ENCODE assay signal across 25 mouse cellular contexts in the genomic region with DNA sequence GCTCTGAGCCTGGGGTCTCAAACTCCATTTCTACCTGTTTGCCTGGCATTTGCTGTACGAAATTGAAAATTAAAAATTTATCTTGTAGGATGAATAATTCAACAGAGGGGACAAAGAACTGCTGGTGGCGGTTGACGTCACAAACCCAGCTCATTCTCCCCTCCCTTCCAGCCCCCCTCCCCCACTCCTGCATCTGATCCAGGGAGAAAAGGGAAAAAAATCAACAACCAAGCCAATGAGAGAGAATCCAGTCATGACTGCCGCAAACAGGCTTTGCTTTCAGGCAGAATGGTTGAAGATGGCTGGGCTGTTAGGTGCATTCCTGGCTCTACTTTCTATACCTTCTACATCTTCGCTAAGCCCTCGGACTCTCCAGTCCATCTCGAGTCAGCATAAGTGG. TPM values are rescaled to one million over a fixed set of nuclear protein-coding genes. Genes with fewer than 3 reads are reported as not detected.
DNase-seq lines count a peak whose midpoint lies in the region; ATAC-seq and TF ChIP-seq lines count a peak whose summit lies in the region.
"Had no signal": no experiment of that assay in that cellular context is flagged by ENCODE, and none has a peak within 500 bp of the region (broad histone marks: within the 10 kb centered on the region; RNA-seq: fewer than 3 reads in every experiment).

No protein-coding gene starts in this region.

- TF ChIP-seq CTCF in testis, adult 2 months (IDR thresholded peaks at IDR 0.05; ENCODE audit: control insufficient read depth, insufficient read depth, insufficient replicate concordance, low read depth, low read length), result no peak

- DNase-seq in hindbrain, embryonic 14.5 days (ENCODE audit: low spot score), result no peak
- no peak for DNase-seq in hindbrain, embryonic 10.5 days (ENCODE audit: low spot score)
- peak; percentile 61 for DNase-seq in midbrain, embryonic 14.5 days
- DNase-seq in midbrain, embryonic 11.5 days (ENCODE audit: low spot score, missing footprints), result no peak
- no peak for DNase-seq in testis, postnatal 10 days (ENCODE audit: low spot score)
- DNase-seq in left cerebral cortex, postnatal 4 days, result no peak
- DNase-seq: adrenal gland, postnatal 14 days; cerebellum, adult 18-20 months; cerebellum, adult 9-11 months; cerebellum, postnatal 36 days; gastrocnemius, postnatal 10 days; heart, adult 2 months; heart, postnatal 14 days had no signal

- no peaks in the 10 kb centered on the region for H3K36me3 ChIP-seq in hindbrain, embryonic 14.5 days (replicated peaks; ENCODE audit: control insufficient read depth, insufficient read depth)
- no peaks in the 10 kb centered on the region for H3K36me3 ChIP-seq in hindbrain, embryonic 10.5 days
- H3K36me3 ChIP-seq in midbrain, embryonic 14.5 days (ENCODE audit: control insufficient read depth, insufficient read depth, low read length), result no peaks in the 10 kb centered on the region
- no peaks in the 10 kb centered on the region for H3K36me3 ChIP-seq in midbrain, embryonic 11.5 days (ENCODE audit: control insufficient read depth, insufficient read depth, low read length)
- no peaks in the 10 kb centered on the region for H3K36me3 ChIP-seq in testis, adult 2 months (ENCODE audit: control insufficient read depth, insufficient read depth, low read length)
- H3K36me3 ChIP-seq: embryonic facial prominence, embryonic 13.5 days; forebrain, embryonic 12.5 days; heart, embryonic 15.5 days had no signal

- H3K9me3 ChIP-seq in hindbrain, embryonic 14.5 days (ENCODE audit: control insufficient read depth, low read length), result no peaks in the 10 kb centered on the region
- H3K9me3 ChIP-seq in hindbrain, embryonic 10.5 days, result no peaks in the 10 kb centered on the region
- H3K9me3 ChIP-seq in midbrain, embryonic 14.5 days (ENCODE audit: control insufficient read depth, low read length), result no peaks in the 10 kb centered on the region
- H3K9me3 ChIP-seq in midbrain, embryonic 11.5 days (ENCODE audit: control insufficient read depth, low read length), result no peaks in the 10 kb centered on the region
- H3K9me3 ChIP-seq: embryonic facial prominence, embryonic 13.5 days; forebrain, embryonic 12.5 days; heart, embryonic 15.5 days had no signal

- H3K4me1 ChIP-seq in hindbrain, embryonic 14.5 days (replicated peaks; ENCODE audit: control insufficient read depth, insufficient read depth, low read length), result no peaks in the 10 kb centered on the region
- H3K4me1 ChIP-seq in hindbrain, embryonic 10.5 days (replicated peaks), result peaks cover 22% of the 10 kb centered on the region
- H3K4me1 ChIP-seq in midbrain, embryonic 14.5 days (ENCODE audit: control insufficient read depth, insufficient read depth, low read length), result 0 out of 2 replicates have a peak, but pooled peaks cover 5% of the 10 kb centered on the region
- H3K4me1 ChIP-seq in midbrain, embryonic 11.5 days (ENCODE audit: control insufficient read depth, insufficient read depth, low read length), result peaks cover 4% of the 10 kb centered on the region; the same call in 1 of the 2 replicates
- peaks cover 5% of the 10 kb centered on the region; the same call in 1 of the 2 replicates for H3K4me1 ChIP-seq in testis, adult 2 months (ENCODE audit: control insufficient read depth, insufficient read depth, low read length)

- TF ChIP-seq POLR2A in testis, adult 2 months (IDR thresholded peaks at IDR 0.05; ENCODE audit: control insufficient read depth, low read depth, low read length), result no peak

- 0 out of 2 replicates have a peak overlapping the region, but pooled peaks have one; percentile 38 for H3K27ac ChIP-seq in hindbrain, embryonic 14.5 days
- no peak overlapping the region for H3K27ac ChIP-seq in hindbrain, embryonic 10.5 days
- H3K27ac ChIP-seq in midbrain, embryonic 14.5 days (replicated peaks; ENCODE audit: low read depth, low read length), result peak overlapping the region; percentile 14
- H3K27ac ChIP-seq in midbrain, embryonic 11.5 days (ENCODE audit: low read depth, low read length), result no peak overlapping the region
- no peak overlapping the region for H3K27ac ChIP-seq in testis, adult 2 months (ENCODE audit: control insufficient read depth, insufficient read depth, low read depth, low read length)
- H3K27ac ChIP-seq: embryonic facial prominence, embryonic 13.5 days; forebrain, embryonic 12.5 days; heart, adult 2 months; heart, embryonic 15.5 days had no signal

- ATAC-seq in hindbrain, embryonic 14.5 days (ENCODE audit: low FRiP score), result no peak
- no peak for ATAC-seq in midbrain, embryonic 14.5 days (ENCODE audit: low FRiP score, low TSS enrichment)
- no peak for ATAC-seq in midbrain, embryonic 11.5 days (ENCODE audit: low FRiP score)
- ATAC-seq: forebrain, embryonic 16.5 days had no signal

- no peak overlapping the region for H3K4me2 ChIP-seq in hindbrain, embryonic 14.5 days (replicated peaks)
- no peak overlapping the region for H3K4me2 ChIP-seq in midbrain, embryonic 14.5 days (ENCODE audit: low read length)
- H3K4me2 ChIP-seq in midbrain, embryonic 11.5 days, result no peak overlapping the region
- H3K4me2 ChIP-seq: embryonic facial prominence, embryonic 13.5 days; forebrain, embryonic 12.5 days; heart, embryonic 11.5 days; heart, embryonic 15.5 days had no signal

- H3K9ac ChIP-seq in hindbrain, embryonic 14.5 days, result no peak overlapping the region
- no peak overlapping the region for H3K9ac ChIP-seq in midbrain, embryonic 14.5 days (replicated peaks; ENCODE audit: low read length)
- H3K9ac ChIP-seq in midbrain, embryonic 11.5 days (ENCODE audit: low read length), result no peak overlapping the region
- H3K9ac ChIP-seq: embryonic facial prominence, embryonic 13.5 days; forebrain, embryonic 12.5 days; heart, embryonic 15.5 days had no signal

- H3K27me3 ChIP-seq in hindbrain, embryonic 14.5 days (ENCODE audit: control insufficient read depth, insufficient read depth, low read length), result no peaks in the 10 kb centered on the region
- no peaks in the 10 kb centered on the region for H3K27me3 ChIP-seq in hindbrain, embryonic 10.5 days (ENCODE audit: insufficient read depth, poor library complexity, severe bottlenecking)
- H3K27me3 ChIP-seq in midbrain, embryonic 14.5 days (ENCODE audit: control insufficient read depth, insufficient read depth, low read length), result no peaks in the 10 kb centered on the region
- H3K27me3 ChIP-seq in midbrain, embryonic 11.5 days (ENCODE audit: control insufficient read depth, insufficient read depth, low read length), result no peaks in the 10 kb centered on the region
- no peaks in the 10 kb centered on the region for H3K27me3 ChIP-seq in testis, adult 2 months (ENCODE audit: control insufficient read depth, insufficient read depth, low read length)
- H3K27me3 ChIP-seq: embryonic facial prominence, embryonic 13.5 days; forebrain, embryonic 12.5 days; heart, embryonic 15.5 days had no signal

- H3K4me3 ChIP-seq in hindbrain, embryonic 14.5 days (replicated peaks; ENCODE audit: low read length), result no peak overlapping the region
- H3K4me3 ChIP-seq in hindbrain, embryonic 10.5 days, result no peak overlapping the region
- H3K4me3 ChIP-seq in midbrain, embryonic 14.5 days (replicated peaks; ENCODE audit: low read depth, low read length), result no peak overlapping the region
- H3K4me3 ChIP-seq in midbrain, embryonic 11.5 days (ENCODE audit: low read depth, low read length), result no peak overlapping the region
- H3K4me3 ChIP-seq in testis, adult 2 months (ENCODE audit: control insufficient read depth, low read depth, low read length), result peak overlapping the region; percentile 11
- H3K4me3 ChIP-seq: embryonic facial prominence, embryonic 13.5 days; forebrain, embryonic 12.5 days; heart, adult 2 months; heart, embryonic 15.5 days had no signal

- 68% methylated on average over 7 of the region's 7 CpGs for whole genome bisulfite sequencing in hindbrain, embryonic 14.5 days
- WGBS in hindbrain, embryonic 10.5 days, result 81% methylated on average over 7 of the region's 7 CpGs
- 56% methylated on average over 7 of the region's 7 CpGs for WGBS in midbrain, embryonic 14.5 days
- WGBS in midbrain, embryonic 11.5 days, result 75% methylated on average over 7 of the region's 7 CpGs

- intact Hi-C loops in left cerebral cortex, postnatal 4 days (cut with DNase I), result no loop called here

RNA-seq across cellular contexts. Expression of a gene that starts 6.1 kb away (rescaled TPM):
- polyA plus RNA-seq in hindbrain, embryonic 14.5 days (2014; fragmentation: Nextera tagmentation; extraction: Ambion mirVana), result not detected in 2 replicates
- polyA plus RNA-seq in hindbrain, embryonic 10.5 days (2016; fragmentation: Nextera tagmentation; extraction: Ambion mirVana), result not detected in 2 replicates
- polyA plus RNA-seq in midbrain, embryonic 14.5 days (2014; fragmentation: Nextera tagmentation; extraction: Ambion mirVana), result not detected in 2 replicates
- polyA plus RNA-seq in midbrain, embryonic 11.5 days (2014; fragmentation: Nextera tagmentation; extraction: Ambion mirVana), result not detected in 2 replicates
- polyA plus RNA-seq in testis, adult 2 months (2012; rRNA removed), result not detected in 2 replicates
- not detected for total RNA-seq in left cerebral cortex, postnatal 4 days (2021)
- total RNA-seq: adrenal gland, adult 18-20 months; adrenal gland, postnatal 14 days; gastrocnemius, postnatal 10 days; heart, adult 2 months; heart, postnatal 14 days; hematopoietic stem cell, adult 5-6 weeks; MEL had no signal
- polyA plus RNA-seq: C2C12; embryonic facial prominence, embryonic 13.5 days; forebrain, embryonic 12.5 days; forebrain, embryonic 16.5 days; frontal cortex, adult 2 months; gonadal fat pad, adult 2 months; heart, adult 2 months; heart, embryonic 11.5 days; heart, embryonic 15.5 days had no signal

RNA-seq across cellular contexts. Expression of a gene that starts 11.6 kb away (rescaled TPM):
- polyA plus RNA-seq in hindbrain, embryonic 14.5 days (2014; fragmentation: Nextera tagmentation; extraction: Ambion mirVana), result 19.5 and 20.2 TPM in 2 replicates
- 33.9 and 35.9 TPM in 2 replicates for polyA plus RNA-seq in hindbrain, embryonic 10.5 days (2016; fragmentation: Nextera tagmentation; extraction: Ambion mirVana)
- 15.4 and 21.7 TPM in 2 replicates for polyA plus RNA-seq in midbrain, embryonic 14.5 days (2014; fragmentation: Nextera tagmentation; extraction: Ambion mirVana)
- 30.5 and 33.4 TPM in 2 replicates for polyA plus RNA-seq in midbrain, embryonic 11.5 days (2014; fragmentation: Nextera tagmentation; extraction: Ambion mirVana)
- polyA plus RNA-seq in testis, adult 2 months (2012; rRNA removed), result 54.5 and 57.4 TPM in 2 replicates
- 10 to 100 TPM; 27.3 to 28.3 TPM for total RNA-seq in left cerebral cortex, postnatal 4 days (2021)

RNA-seq across cellular contexts. Expression of a gene that starts 31.3 kb away (rescaled TPM):
- 39.9 and 43.0 TPM in 2 replicates for polyA plus RNA-seq in hindbrain, embryonic 14.5 days (2014; fragmentation: Nextera tagmentation; extraction: Ambion mirVana)
- 28.1 and 31.7 TPM in 2 replicates for polyA plus RNA-seq in hindbrain, embryonic 10.5 days (2016; fragmentation: Nextera tagmentation; extraction: Ambion mirVana)
- polyA plus RNA-seq in midbrain, embryonic 14.5 days (2014; fragmentation: Nextera tagmentation; extraction: Ambion mirVana), result 34.7 and 44.1 TPM in 2 replicates
- 28.6 and 32.5 TPM in 2 replicates for polyA plus RNA-seq in midbrain, embryonic 11.5 days (2014; fragmentation: Nextera tagmentation; extraction: Ambion mirVana)
- polyA plus RNA-seq in testis, adult 2 months (2012; rRNA removed), result 21.7 and 23.4 TPM in 2 replicates
- total RNA-seq in left cerebral cortex, postnatal 4 days (2021), result 10 to 100 TPM; 74.2 to 76.6 TPM

Comparison
In these comparisons a context has a peak if more than half of its experiments do, and no peak if none do; other contexts are left out.
1. H3K27ac ChIP-seq: peak in hindbrain, embryonic 14.5 days (single experiment) and midbrain, embryonic 14.5 days (single experiment); none in hindbrain, embryonic 10.5 days (single experiment), midbrain, embryonic 11.5 days (single experiment) and testis, adult 2 months (single experiment).